Mouse (Mus musculus) megakaryocyte-erythroid progenitor cell, adult 5-6 weeks (primary cell): Measurements from ENCODE around the gene Psmd3. TPM values are rescaled to one million over a fixed set of nuclear protein-coding genes. Genes with fewer than 3 reads are reported as not detected.
"Not testable (repeated sequence)": the region's sequence is repeated elsewhere in the genome, so short reads cannot be mapped to it uniquely, and the experiment has no call there.

Source experiments
- ATAC-seq: replicated peaks from 2 replicates; pipeline ENCODE4 v1.8.0; 2016; ENCODE audit warnings: mild to moderate bottlenecking, inconsistent platforms; ENCODE audit not compliant: severe bottlenecking, poor library complexity, low FRiP score, low TSS enrichment
- total RNA-seq, 2 experiments: library from RNA; stranded (forward) in 1 of 2; stranded (reverse) in 1 of 2; fragments of 200-1000, 215-1000 nt in 1 of 2; fragments of >200 nt in 1 of 2; fragmentation: Nextera tagmentation in 1 of 2; gene quantifications; 2 replicates each; pipeline ENCODE4 v1.2.3; 2014 to 2017

Psmd3 gene
- 117 and 124 TPM in 2 replicates for total RNA-seq (2014; fragmentation: Nextera tagmentation)
- 84.5 and 117 TPM in 2 replicates for total RNA-seq (2017)

- ATAC-seq, result peak; percentile 93
These were observed at the start of gene Psmd3 for GRCm38 (mm10) chr11:98681786-98682745. Gene Psmd3 (plus strand): TSS chr11:98682554.

- peak; percentile 95 for ATAC-seq
These were observed 46.9 kb upstream of the Psmd3 start for GRCm38 (mm10) chr11:98635312-98635970.

- no peak for ATAC-seq
These were observed 44.9 kb upstream of the Psmd3 start for GRCm38 (mm10) chr11:98637501-98637900.

GRCm38 (mm10) chr11:98640091-98640490, 42.3 kb upstream of the Psmd3 start:
- no peak for ATAC-seq

GRCm38 (mm10) chr11:98644757-98645156, 37.6 kb upstream of the Psmd3 start:
- no peak for ATAC-seq

GRCm38 (mm10) chr11:98645946-98646345, 36.4 kb upstream of the Psmd3 start:
- ATAC-seq, result no peak

GRCm38 (mm10) chr11:98646459-98646858, 35.9 kb upstream of the Psmd3 start, which contains the start of gene Gsdma2:
Gene Gsdma2 (plus strand): TSS chr11:98646759.
- ATAC-seq, result no peak

- peak; percentile 89 for ATAC-seq
These were observed 27.3 kb upstream of the Psmd3 start for GRCm38 (mm10) chr11:98655076-98655475.

GRCm38 (mm10) chr11:98660517-98660916, 21.8 kb upstream of the Psmd3 start:
- ATAC-seq, result peak; percentile 75

GRCm38 (mm10) chr11:98664091-98664490, 18.3 kb upstream of the Psmd3 start, which contains the start of gene Gsdma:
Gene Gsdma (plus strand): TSS chr11:98664351.
- ATAC-seq, result 0 out of 2 replicates have a peak, but pooled peaks have one; percentile 45

- no peak for ATAC-seq
These were observed 13.4 kb upstream of the Psmd3 start for GRCm38 (mm10) chr11:98668984-98669383.

- 0 out of 2 replicates have a peak, but pooled peaks have one; percentile 7 for ATAC-seq
These were observed 11.0 kb upstream of the Psmd3 start for GRCm38 (mm10) chr11:98671284-98671815.

GRCm38 (mm10) chr11:98671857-98672256, 10.5 kb upstream of the Psmd3 start:
- ATAC-seq, result peak; percentile 75

GRCm38 (mm10) chr11:98672482-98672881, 9.9 kb upstream of the Psmd3 start:
- ATAC-seq, result no peak

GRCm38 (mm10) chr11:98673136-98673535, 9.2 kb upstream of the Psmd3 start:
- peak; percentile 79 for ATAC-seq

- ATAC-seq, result no peak
These were observed 6.5 kb upstream of the Psmd3 start for GRCm38 (mm10) chr11:98675829-98676363.

GRCm38 (mm10) chr11:98680023-98680422, 2.3 kb upstream of the Psmd3 start:
- ATAC-seq, result no peak

GRCm38 (mm10) chr11:98680595-98680994, 1.8 kb upstream of the Psmd3 start:
- ATAC-seq, result not testable (repeated sequence)

GRCm38 (mm10) chr11:98681186-98681585, 1.2 kb upstream of the Psmd3 start:
- ATAC-seq, result no peak

GRCm38 (mm10) chr11:98682811-98683210, 457 bp downstream of the Psmd3 start:
- no peak for ATAC-seq
